Mouse (Mus musculus) bone marrow macrophage, adult 2 months (primary cell): Measurements from ENCODE around the gene Zfp846.

Experiments used
- CTCF ChIP-seq: IDR thresholded peaks from 2 replicates; pipeline ENCODE4 v1.5.1; 2012; ENCODE audit warnings: low read depth, mild to moderate bottlenecking, low read length, moderate library complexity
- POLR2A ChIP-seq: IDR thresholded peaks from 2 replicates; pipeline ENCODE4 v1.6.1; 2012; ENCODE audit warnings: mild to moderate bottlenecking, low read depth, low read length, borderline replicate concordance

GRCm38 (mm10) chr9:20562177-20562576, 18.9 kb upstream of the Zfp846 start:
- TF ChIP-seq POLR2A (no peak), CTCF (no peak)
